Mouse (Mus musculus): ENCODE results near the gene Gm42715. TPM values are rescaled to one million over a fixed set of nuclear protein-coding genes. Genes with fewer than 3 reads are reported as not detected.

Gene Gm42715
- polyA plus RNA-seq, 1 experiment: 13.1 TPM

- Histone ChIP-seq H3K27me3 (replicated peaks; ENCODE audit: control insufficient read depth, insufficient read depth, low read length) (no peaks in the 10 kb centered on the region), H3K4me1 (ENCODE audit: control insufficient read depth, insufficient read depth, low read length) (peaks cover 8% of the 10 kb centered on the region; the same call in 1 of the 2 replicates), H3K27ac (ENCODE audit: insufficient read depth, low read depth, low read length) (peak within 1 kb of the TSS; percentile 92), H3K4me3 (ENCODE audit: insufficient read depth, low read depth, low read length) (peak within 1 kb of the TSS; percentile 93), H3K36me3 (ENCODE audit: control insufficient read depth, insufficient read depth, low read length) (peaks cover 3% of the 10 kb centered on the region; the same call in 1 of the 2 replicates)
- no peak for TF ChIP-seq CTCF (conservative IDR thresholded peaks at IDR 0.05; ENCODE audit: insufficient read depth, insufficient read length, low read depth, low read length)
- TF ChIP-seq POLR2A (IDR thresholded peaks at IDR 0.05; ENCODE audit: low read depth, low read length): no peak
- peak; percentile 81 for DNase-seq
- WGBS: under 1% methylated on average over 49 of the region's 50 CpGs
Observed at GRCm38 (mm10) chr7:127614891-127615843, 95.8 kb downstream of the Gm42715 start, which contains the start of gene Zfp629. Zfp629 (minus strand) TSS chr7:127615797.

GRCm38 (mm10) chr7:127616336-127616735 is 97.0 kb downstream of the Gm42715 start:
- Histone ChIP-seq H3K27ac (ENCODE audit: insufficient read depth, low read depth, low read length) (no peak overlapping the region), H3K4me3 (ENCODE audit: insufficient read depth, low read depth, low read length) (no peak overlapping the region), H3K27me3 (replicated peaks; ENCODE audit: control insufficient read depth, insufficient read depth, low read length) (no peaks in the 10 kb centered on the region), H3K4me1 (ENCODE audit: control insufficient read depth, insufficient read depth, low read length) (peaks cover 8% of the 10 kb centered on the region; the same call in 1 of the 2 replicates), H3K36me3 (ENCODE audit: control insufficient read depth, insufficient read depth, low read length) (peaks cover 3% of the 10 kb centered on the region; the same call in 1 of the 2 replicates)
- no peak for DNase-seq
- WGBS: 63% methylated on average over 1 of the region's 1 CpGs
- no peak for TF ChIP-seq CTCF (conservative IDR thresholded peaks at IDR 0.05; ENCODE audit: insufficient read depth, insufficient read length, low read depth, low read length)
- TF ChIP-seq POLR2A (IDR thresholded peaks at IDR 0.05; ENCODE audit: low read depth, low read length): no peak

Other genes starting within 250 kb of the Gm42715 start
- gene Sephs2, start 245.5 kb upstream of the Gm42715 start, polyA plus RNA-seq (2012; rRNA removed): 153 and 156 TPM in 2 replicates
- 2.9 and 7.2 TPM in 2 replicates for gene Itgal, start 223.3 kb upstream of the Gm42715 start, polyA plus RNA-seq (2012; rRNA removed)
- gene Zfp768, start 174.0 kb upstream of the Gm42715 start, polyA plus RNA-seq (2012; rRNA removed): 36.7 and 52.0 TPM in 2 replicates
- 6.5 and 7.2 TPM in 2 replicates for gene Zfp747, start 143.5 kb upstream of the Gm42715 start, polyA plus RNA-seq (2012; rRNA removed)
- gene 9130019O22Rik, start 132.4 kb upstream of the Gm42715 start, polyA plus RNA-seq (2012; rRNA removed): 3.3 and 3.4 TPM in 2 replicates
- gene E430018J23Rik, start 126.0 kb upstream of the Gm42715 start, polyA plus RNA-seq (2012; rRNA removed): 5.5 and 7.4 TPM in 2 replicates
- 6.2 and 6.6 TPM in 2 replicates for gene Zfp764, start 112.8 kb upstream of the Gm42715 start, polyA plus RNA-seq (2012; rRNA removed)
- gene Zfp688, start 97.5 kb upstream of the Gm42715 start, polyA plus RNA-seq (2012; rRNA removed): 19.1 TPM in 2 replicates
- gene Zfp689, start 70.4 kb upstream of the Gm42715 start, polyA plus RNA-seq (2012; rRNA removed): 3.0 and 3.4 TPM in 2 replicates
- gene Prr14, start 60.0 kb upstream of the Gm42715 start, polyA plus RNA-seq (2012; rRNA removed): 58.7 and 62.6 TPM in 2 replicates
- gene Fbrs, start 40.4 kb upstream of the Gm42715 start, polyA plus RNA-seq (2012; rRNA removed): 19.1 and 23.7 TPM in 2 replicates
- 17.0 and 18.6 TPM in 2 replicates for gene Srcap, start 7.6 kb upstream of the Gm42715 start, polyA plus RNA-seq (2012; rRNA removed)
- gene Tmem265, start 41.8 kb downstream of the Gm42715 start, polyA plus RNA-seq (2012; rRNA removed): not detected in 2 replicates
- 53.6 and 65.6 TPM in 2 replicates for gene Phkg2, start 53.8 kb downstream of the Gm42715 start, polyA plus RNA-seq (2012; rRNA removed)
- gene Ccdc189, start 69.0 kb downstream of the Gm42715 start, polyA plus RNA-seq (2012; rRNA removed): 17.1 and 18.6 TPM in 2 replicates
- gene Rnf40, start 69.2 kb downstream of the Gm42715 start, polyA plus RNA-seq (2012; rRNA removed): 24.7 and 25.7 TPM in 2 replicates
- gene Zfp629, start 96.2 kb downstream of the Gm42715 start, polyA plus RNA-seq (2012; rRNA removed): 12.3 and 16.9 TPM in 2 replicates
- gene Bcl7c, start 189.3 kb downstream of the Gm42715 start, polyA plus RNA-seq (2012; rRNA removed): 24.5 and 25.9 TPM in 2 replicates
- gene Ctf1, start 193.2 kb downstream of the Gm42715 start, polyA plus RNA-seq (2012; rRNA removed): 19.4 and 20.6 TPM in 2 replicates
- not detected in 2 replicates for gene Ctf2, start 212.6 kb downstream of the Gm42715 start, polyA plus RNA-seq (2012; rRNA removed)
- 14.6 and 20.8 TPM in 2 replicates for gene Fbxl19, start 225.0 kb downstream of the Gm42715 start, polyA plus RNA-seq (2012; rRNA removed)

All from kidney, adult 2 months (tissue).